Mouse (Mus musculus): ENCODE data around the gene Ifnar1. TPM values are rescaled to one million over a fixed set of nuclear protein-coding genes. Genes with fewer than 3 reads are reported as not detected.

Ifnar1 gene
- polyA plus RNA-seq, 1 experiment from 2014 or later, result 42.7 TPM

GRCm38 (mm10) chr16:91548586-91548985 is 63.5 kb downstream of the Ifnar1 start:
- Histone ChIP-seq H3K4me2 (ENCODE audit: low read length) (peak overlapping the region; percentile 76), H3K27me3 (replicated peaks; ENCODE audit: control insufficient read depth, insufficient read depth, low read length) (no peaks in the 10 kb centered on the region), H3K27ac (ENCODE audit: low read depth, low read length) (no peak overlapping the region), H3K4me1 (ENCODE audit: control insufficient read depth, insufficient read depth, low read depth, low read length) (peaks cover 16% of the 10 kb centered on the region), H3K36me3 (ENCODE audit: control insufficient read depth, insufficient read depth, low read length) (no peaks in the 10 kb centered on the region), H3K4me3 (ENCODE audit: low read length) (peak overlapping the region; percentile 25), H3K9ac (ENCODE audit: low read depth, low read length) (peak overlapping the region; percentile 27; the same call in 1 of the 2 replicates), H3K9me3 (ENCODE audit: control insufficient read depth, low read length) (no peaks in the 10 kb centered on the region)
- WGBS, result 34% methylated on average over 5 of the region's 5 CpGs
- ATAC-seq, result no peak

DNA sequence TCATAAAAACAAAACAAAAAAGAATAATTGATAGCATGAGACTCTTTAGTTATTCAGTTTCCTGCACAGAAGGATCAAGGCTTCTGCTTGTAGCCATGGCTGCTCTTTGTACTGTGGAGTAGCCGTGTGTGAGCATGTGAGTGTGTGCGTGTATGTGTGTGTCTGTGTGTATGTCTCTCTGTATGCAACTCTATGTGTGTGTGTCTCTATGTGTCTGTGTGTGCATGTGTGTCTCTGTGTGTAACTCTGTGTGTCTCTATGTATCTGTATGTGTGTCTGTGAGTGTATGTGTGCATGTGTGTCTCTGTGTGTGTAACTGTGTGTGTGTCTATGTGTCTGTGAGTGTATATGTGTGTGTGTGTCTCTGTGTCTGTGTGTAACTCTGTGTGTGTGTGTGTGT is 64.0 kb downstream of the Ifnar1 start:
- 52% methylated on average over 2 of the region's 2 CpGs for WGBS
- Histone ChIP-seq H3K4me3 (ENCODE audit: low read length) (peak overlapping the region; percentile 25), H3K36me3 (ENCODE audit: control insufficient read depth, insufficient read depth, low read length) (no peaks in the 10 kb centered on the region), H3K9me3 (ENCODE audit: control insufficient read depth, low read length) (no peaks in the 10 kb centered on the region), H3K27ac (ENCODE audit: low read depth, low read length) (no peak overlapping the region), H3K27me3 (replicated peaks; ENCODE audit: control insufficient read depth, insufficient read depth, low read length) (no peaks in the 10 kb centered on the region), H3K4me1 (ENCODE audit: control insufficient read depth, insufficient read depth, low read depth, low read length) (peaks cover 17% of the 10 kb centered on the region), H3K9ac (ENCODE audit: low read depth, low read length) (peak overlapping the region; percentile 23; the same call in 1 of the 2 replicates), H3K4me2 (ENCODE audit: low read length) (peak overlapping the region; percentile 76)
- ATAC-seq, result no peak

- H3K4me2 ChIP-seq (ENCODE audit: low read length), result no peak overlapping the region; the same call in 1 of the 2 replicates
- H3K4me3 ChIP-seq (ENCODE audit: low read length), result no peak overlapping the region
- no peaks in the 10 kb centered on the region for H3K27me3 ChIP-seq (replicated peaks; ENCODE audit: control insufficient read depth, insufficient read depth, low read length)
- peaks cover 17% of the 10 kb centered on the region for H3K4me1 ChIP-seq (ENCODE audit: control insufficient read depth, insufficient read depth, low read depth, low read length)
- no peak overlapping the region for H3K27ac ChIP-seq (ENCODE audit: low read depth, low read length)
- 55% methylated on average over 5 of the region's 5 CpGs for WGBS
- H3K9me3 ChIP-seq (ENCODE audit: control insufficient read depth, low read length), result no peaks in the 10 kb centered on the region
- no peak overlapping the region for H3K9ac ChIP-seq (ENCODE audit: low read depth, low read length)
- H3K36me3 ChIP-seq (ENCODE audit: control insufficient read depth, insufficient read depth, low read length), result no peaks in the 10 kb centered on the region
- ATAC-seq, result no peak
Observed at GRCm38 (mm10) chr16:91549616-91550015, 64.6 kb downstream of the Ifnar1 start.

DNA sequence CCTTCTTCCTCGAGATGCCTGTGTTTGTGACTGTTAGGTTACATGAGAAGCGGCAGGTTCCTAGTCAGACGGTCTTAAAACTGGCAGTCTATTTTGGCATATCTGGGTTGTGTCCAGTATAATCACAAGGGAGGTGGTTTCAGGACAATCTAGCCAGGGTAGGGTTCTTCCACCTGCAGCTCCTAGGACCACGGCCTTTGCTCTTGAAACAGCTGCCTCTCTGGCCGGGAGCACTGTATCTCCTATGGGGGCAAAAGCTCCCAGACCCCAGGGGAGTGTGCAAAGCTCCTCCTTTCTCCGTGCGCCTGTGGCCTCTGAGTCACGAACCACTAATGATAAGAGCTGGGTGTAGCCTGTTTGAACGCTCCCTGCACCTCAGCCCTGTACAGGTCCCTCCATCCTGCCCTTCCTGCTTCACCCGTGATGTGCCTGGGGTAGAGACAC is 66.1 kb downstream of the Ifnar1 start:
- Histone ChIP-seq H3K4me3 (ENCODE audit: low read length) (no peak overlapping the region), H3K36me3 (ENCODE audit: control insufficient read depth, insufficient read depth, low read length) (no peaks in the 10 kb centered on the region), H3K9me3 (ENCODE audit: control insufficient read depth, low read length) (no peaks in the 10 kb centered on the region), H3K27me3 (replicated peaks; ENCODE audit: control insufficient read depth, insufficient read depth, low read length) (no peaks in the 10 kb centered on the region), H3K9ac (ENCODE audit: low read depth, low read length) (no peak overlapping the region), H3K4me1 (ENCODE audit: control insufficient read depth, insufficient read depth, low read depth, low read length) (peaks cover 17% of the 10 kb centered on the region), H3K4me2 (ENCODE audit: low read length) (no peak overlapping the region), H3K27ac (ENCODE audit: low read depth, low read length) (no peak overlapping the region)
- ATAC-seq, result no peak
- WGBS, result 77% methylated on average over 10 of the region's 10 CpGs

- Histone ChIP-seq H3K4me3 (ENCODE audit: low read length) (no peak overlapping the region), H3K9me3 (ENCODE audit: control insufficient read depth, low read length) (no peaks in the 10 kb centered on the region), H3K36me3 (ENCODE audit: control insufficient read depth, insufficient read depth, low read length) (no peaks in the 10 kb centered on the region), H3K4me2 (ENCODE audit: low read length) (no peak overlapping the region), H3K9ac (ENCODE audit: low read depth, low read length) (no peak overlapping the region), H3K27ac (ENCODE audit: low read depth, low read length) (no peak overlapping the region), H3K4me1 (ENCODE audit: control insufficient read depth, insufficient read depth, low read depth, low read length) (peaks cover 15% of the 10 kb centered on the region), H3K27me3 (replicated peaks; ENCODE audit: control insufficient read depth, insufficient read depth, low read length) (no peaks in the 10 kb centered on the region)
- WGBS, result 63% methylated on average over 9 of the region's 9 CpGs
- no peak for ATAC-seq
Observed at GRCm38 (mm10) chr16:91552072-91552471, 67.0 kb downstream of the Ifnar1 start.

- WGBS, result 55% methylated on average over 12 of the region's 12 CpGs
- Histone ChIP-seq H3K9me3 (ENCODE audit: control insufficient read depth, low read length) (no peaks in the 10 kb centered on the region), H3K27ac (ENCODE audit: low read depth, low read length) (no peak overlapping the region), H3K36me3 (ENCODE audit: control insufficient read depth, insufficient read depth, low read length) (no peaks in the 10 kb centered on the region), H3K4me1 (ENCODE audit: control insufficient read depth, insufficient read depth, low read depth, low read length) (peaks cover 8% of the 10 kb centered on the region), H3K4me2 (ENCODE audit: low read length) (no peak overlapping the region), H3K9ac (ENCODE audit: low read depth, low read length) (no peak overlapping the region), H3K27me3 (replicated peaks; ENCODE audit: control insufficient read depth, insufficient read depth, low read length) (no peaks in the 10 kb centered on the region), H3K4me3 (ENCODE audit: low read length) (no peak overlapping the region)
- no peak for ATAC-seq
Observed at GRCm38 (mm10) chr16:91553625-91554024, 68.6 kb downstream of the Ifnar1 start.

DNA sequence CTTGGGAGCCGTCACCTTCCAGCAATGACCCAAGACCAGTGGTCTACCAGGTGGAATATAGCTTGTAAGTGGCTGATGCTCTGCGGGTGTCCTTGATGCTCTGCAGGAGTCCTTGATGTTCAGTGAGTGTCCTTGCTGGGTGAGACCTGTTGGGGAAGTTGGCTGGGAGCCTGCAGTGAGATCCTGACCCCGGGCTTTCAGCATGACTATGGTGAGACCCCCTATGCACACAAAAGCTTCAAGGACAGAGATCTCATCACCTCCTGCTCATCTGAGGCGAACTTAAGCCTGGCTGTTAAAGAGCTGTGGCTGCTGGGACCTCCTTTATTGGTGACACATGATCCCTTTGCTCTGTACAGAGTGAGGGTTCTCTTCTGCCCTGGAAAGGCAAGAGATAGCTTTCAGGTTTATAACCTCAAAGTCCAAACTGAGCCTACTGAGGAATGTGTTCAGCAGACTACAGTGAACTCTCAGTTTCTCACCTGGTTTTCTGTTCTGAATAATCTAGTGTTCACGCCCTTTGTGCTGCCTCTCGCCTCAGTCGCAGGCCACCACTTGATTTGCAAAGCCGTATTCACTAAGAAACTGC is 70.1 kb downstream of the Ifnar1 start:
- no peak for ATAC-seq
- 85% methylated on average over 8 of the region's 8 CpGs for WGBS
- no peaks in the 10 kb centered on the region for H3K27me3 ChIP-seq (replicated peaks; ENCODE audit: control insufficient read depth, insufficient read depth, low read length)
- no peak overlapping the region for H3K4me3 ChIP-seq (ENCODE audit: low read length)
- H3K4me1 ChIP-seq (ENCODE audit: control insufficient read depth, insufficient read depth, low read depth, low read length), result peaks cover 6% of the 10 kb centered on the region; the same call in 1 of the 2 replicates
- no peak overlapping the region for H3K4me2 ChIP-seq (ENCODE audit: low read length)
- no peak overlapping the region for H3K9ac ChIP-seq (ENCODE audit: low read depth, low read length)
- H3K9me3 ChIP-seq (ENCODE audit: control insufficient read depth, low read length), result no peaks in the 10 kb centered on the region
- no peaks in the 10 kb centered on the region for H3K36me3 ChIP-seq (ENCODE audit: control insufficient read depth, insufficient read depth, low read length)
- no peak overlapping the region for H3K27ac ChIP-seq (ENCODE audit: low read depth, low read length)

- Histone ChIP-seq H3K9ac (ENCODE audit: low read depth, low read length) (no peak overlapping the region), H3K4me2 (ENCODE audit: low read length) (no peak overlapping the region), H3K9me3 (ENCODE audit: control insufficient read depth, low read length) (no peaks in the 10 kb centered on the region), H3K27me3 (replicated peaks; ENCODE audit: control insufficient read depth, insufficient read depth, low read length) (no peaks in the 10 kb centered on the region), H3K36me3 (ENCODE audit: control insufficient read depth, insufficient read depth, low read length) (no peaks in the 10 kb centered on the region), H3K4me1 (ENCODE audit: control insufficient read depth, insufficient read depth, low read depth, low read length) (peaks cover 6% of the 10 kb centered on the region; the same call in 1 of the 2 replicates), H3K27ac (ENCODE audit: low read depth, low read length) (no peak overlapping the region), H3K4me3 (ENCODE audit: low read length) (no peak overlapping the region)
- ATAC-seq, result no peak
- 84% methylated on average over 15 of the region's 15 CpGs for WGBS
Observed at GRCm38 (mm10) chr16:91556659-91557058, 71.6 kb downstream of the Ifnar1 start.
